Comparison of ENCODE assay signal across 11 mouse cellular contexts in the genomic region with DNA sequence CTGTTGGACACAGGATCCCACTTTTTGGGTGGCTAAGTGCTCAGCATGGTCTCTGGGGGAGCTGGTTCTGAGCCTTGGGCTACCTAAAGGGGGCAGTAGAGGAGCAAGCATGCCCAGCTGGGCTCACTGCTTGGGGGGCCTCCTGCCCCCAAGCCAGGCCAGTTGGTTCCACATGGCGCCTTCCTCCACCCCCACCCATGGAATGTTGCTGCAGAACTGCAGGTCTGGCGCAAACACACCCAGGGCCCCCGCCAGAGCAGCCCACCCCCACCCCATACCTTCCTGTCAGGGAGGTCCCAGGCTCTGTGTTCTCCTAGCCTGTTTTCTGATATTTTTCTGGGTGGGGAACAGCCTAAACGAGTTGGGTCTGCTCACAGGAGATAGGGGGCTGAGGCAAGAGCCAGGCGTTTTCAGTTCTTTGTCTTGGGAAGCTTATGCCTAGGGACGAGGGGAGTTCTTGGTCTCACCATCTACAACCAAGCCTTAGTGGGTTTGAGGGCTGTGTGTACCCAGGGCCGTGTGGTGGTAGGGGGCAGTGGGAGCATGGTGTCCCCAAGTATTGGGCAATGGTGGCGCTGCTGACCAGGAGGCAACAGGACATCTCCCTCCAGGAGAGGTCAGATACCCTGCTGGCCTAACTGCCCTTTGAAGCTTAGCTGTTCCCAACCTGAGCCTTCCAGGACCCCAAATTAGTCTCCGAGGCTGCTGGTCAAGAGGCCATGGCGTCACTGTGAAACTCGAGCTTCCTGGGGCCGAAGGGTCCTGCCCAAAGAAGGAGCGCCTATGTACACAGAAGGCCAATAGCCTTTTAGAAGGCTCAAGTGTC. TPM values are rescaled to one million over a fixed set of nuclear protein-coding genes. Genes with fewer than 3 reads are reported as not detected.
DNase-seq lines count a peak whose midpoint lies in the region; ATAC-seq lines count a peak whose summit lies in the region.
"Had no signal": no experiment of that assay in that cellular context is flagged by ENCODE, and none has a peak within 500 bp of the region (broad histone marks: within the 10 kb centered on the region; RNA-seq: fewer than 3 reads in every experiment).

No protein-coding gene starts in this region.

- no peaks in the 10 kb centered on the region for H3K27me3 ChIP-seq in heart, embryonic 12.5 days (replicated peaks)
- 0 out of 2 replicates have a peak, but pooled peaks cover 5% of the 10 kb centered on the region for H3K27me3 ChIP-seq in midbrain, embryonic 12.5 days
- H3K27me3 ChIP-seq in midbrain, embryonic 11.5 days (ENCODE audit: control insufficient read depth, insufficient read depth, low read length) = no peaks in the 10 kb centered on the region
- no peaks in the 10 kb centered on the region for H3K27me3 ChIP-seq in limb, embryonic 13.5 days

- intact Hi-C loops in heart, postnatal 10 days (cut with DNase I) = loop anchor here (2.0 kb wide), 1 partner anchor 26 kb away; no protein-coding TSS in a partner anchor

- peak overlapping the region; percentile 94 for H3K27ac ChIP-seq in heart, embryonic 12.5 days (ENCODE audit: poor library complexity, severe bottlenecking)
- 0 out of 2 replicates have a peak overlapping the region, but pooled peaks have one; percentile 6 for H3K27ac ChIP-seq in midbrain, embryonic 12.5 days (replicated peaks)
- H3K27ac ChIP-seq in midbrain, embryonic 11.5 days (ENCODE audit: low read depth, low read length) = no peak overlapping the region
- H3K27ac ChIP-seq in limb, embryonic 13.5 days = peak overlapping the region; percentile 99

- no peak overlapping the region for H3K4me3 ChIP-seq in heart, embryonic 12.5 days
- no peak overlapping the region for H3K4me3 ChIP-seq in midbrain, embryonic 12.5 days
- no peak overlapping the region for H3K4me3 ChIP-seq in midbrain, embryonic 11.5 days (ENCODE audit: low read depth, low read length)
- no peak overlapping the region for H3K4me3 ChIP-seq in limb, embryonic 13.5 days

- WGBS in heart, embryonic 12.5 days = 17% methylated on average over 13 of the region's 13 CpGs
- WGBS in midbrain, embryonic 12.5 days = 56% methylated on average over 13 of the region's 13 CpGs
- WGBS in midbrain, embryonic 11.5 days = 60% methylated on average over 13 of the region's 13 CpGs
- 11% methylated on average over 13 of the region's 13 CpGs for WGBS in limb, embryonic 13.5 days

- no peaks in the 10 kb centered on the region for H3K9me3 ChIP-seq in heart, embryonic 12.5 days (replicated peaks)
- no peaks in the 10 kb centered on the region for H3K9me3 ChIP-seq in midbrain, embryonic 12.5 days
- H3K9me3 ChIP-seq in midbrain, embryonic 11.5 days (ENCODE audit: control insufficient read depth, low read length) = no peaks in the 10 kb centered on the region
- no peaks in the 10 kb centered on the region for H3K9me3 ChIP-seq in limb, embryonic 13.5 days

- H3K4me2 ChIP-seq in heart, embryonic 12.5 days = 0 out of 2 replicates have a peak overlapping the region, but pooled peaks have one; percentile 20
- no peak overlapping the region for H3K4me2 ChIP-seq in midbrain, embryonic 12.5 days (replicated peaks)
- no peak overlapping the region for H3K4me2 ChIP-seq in midbrain, embryonic 11.5 days
- H3K4me2 ChIP-seq in limb, embryonic 13.5 days (replicated peaks) = peak overlapping the region; percentile 44

- peak; percentile 74 for ATAC-seq in heart, embryonic 12.5 days (ENCODE audit: insufficient number of reproducible peaks, low FRiP score)
- no peak for ATAC-seq in midbrain, embryonic 12.5 days (ENCODE audit: low FRiP score, low read depth)
- no peak for ATAC-seq in midbrain, embryonic 11.5 days (ENCODE audit: low FRiP score)
- ATAC-seq in limb, embryonic 13.5 days (ENCODE audit: low FRiP score, low read depth) = peak; percentile 54

- peak overlapping the region; percentile 29; the same call in 1 of the 2 replicates for H3K9ac ChIP-seq in heart, embryonic 12.5 days
- H3K9ac ChIP-seq in midbrain, embryonic 12.5 days (replicated peaks) = no peak overlapping the region
- no peak overlapping the region for H3K9ac ChIP-seq in midbrain, embryonic 11.5 days (ENCODE audit: low read length)
- 0 out of 2 replicates have a peak overlapping the region, but pooled peaks have one; percentile 10 for H3K9ac ChIP-seq in limb, embryonic 13.5 days

- no peak for DNase-seq in heart, postnatal 10 days
- DNase-seq in midbrain, embryonic 11.5 days (ENCODE audit: low spot score, missing footprints) = no peak
- DNase-seq in yolk sac, embryonic 10.5 days (ENCODE audit: low spot score) = peak; percentile 88
- DNase-seq in right cerebral cortex, postnatal 25 days = no peak
- DNase-seq in urinary bladder, postnatal 36 days (ENCODE audit: low spot score in 2 of 2) = no peak
- DNase-seq: cerebellum, adult 9-11 months had no signal

- H3K4me1 ChIP-seq in heart, embryonic 12.5 days (replicated peaks) = peaks cover 84% of the 10 kb centered on the region
- H3K4me1 ChIP-seq in midbrain, embryonic 12.5 days = peaks cover 33% of the 10 kb centered on the region; the same call in 1 of the 2 replicates
- peaks cover 12% of the 10 kb centered on the region for H3K4me1 ChIP-seq in midbrain, embryonic 11.5 days (ENCODE audit: control insufficient read depth, insufficient read depth, low read length)
- peaks cover 90% of the 10 kb centered on the region for H3K4me1 ChIP-seq in limb, embryonic 13.5 days

- no peaks in the 10 kb centered on the region for H3K36me3 ChIP-seq in heart, embryonic 12.5 days
- H3K36me3 ChIP-seq in midbrain, embryonic 12.5 days = no peaks in the 10 kb centered on the region
- H3K36me3 ChIP-seq in midbrain, embryonic 11.5 days (ENCODE audit: control insufficient read depth, insufficient read depth, low read length) = no peaks in the 10 kb centered on the region
- H3K36me3 ChIP-seq in limb, embryonic 13.5 days = no peaks in the 10 kb centered on the region

RNA-seq across cellular contexts. Expression of gene Mrpl23, which starts 20.3 kb away (rescaled TPM):
- 12.0 and 15.2 TPM in 2 replicates for polyA plus RNA-seq in heart, embryonic 12.5 days (2016; fragmentation: Nextera tagmentation; extraction: Ambion mirVana)
- total RNA-seq in heart, postnatal 10 days (2021) = 10 to 100 TPM in 1 of 2 experiments, 1 to 10 TPM in 1; 4.1 to 19.3 TPM
- 10.3 and 15.0 TPM in 2 replicates for polyA plus RNA-seq in midbrain, embryonic 12.5 days (2016; fragmentation: Nextera tagmentation; extraction: Ambion mirVana)
- 13.9 and 16.6 TPM in 2 replicates for polyA plus RNA-seq in midbrain, embryonic 11.5 days (2014; fragmentation: Nextera tagmentation; extraction: Ambion mirVana)
- 27.3 and 35.1 TPM in 2 replicates for polyA plus RNA-seq in limb, embryonic 13.5 days (2015; fragmentation: Nextera tagmentation; extraction: Ambion mirVana)

RNA-seq across cellular contexts. Expression of gene Tnnt3, which starts 54.2 kb away (rescaled TPM):
- polyA plus RNA-seq in heart, embryonic 12.5 days (2016; fragmentation: Nextera tagmentation; extraction: Ambion mirVana) = 6.4 and 9.3 TPM in 2 replicates
- 1 to 10 TPM in 1 of 2 experiments, under 1 TPM in 1; 0.67 to 1.8 TPM for total RNA-seq in heart, postnatal 10 days (2021)
- 1.0 and 1.1 TPM in 2 replicates for polyA plus RNA-seq in midbrain, embryonic 12.5 days (2016; fragmentation: Nextera tagmentation; extraction: Ambion mirVana)
- 0.77 and 2.0 TPM in 2 replicates for polyA plus RNA-seq in midbrain, embryonic 11.5 days (2014; fragmentation: Nextera tagmentation; extraction: Ambion mirVana)
- 60.9 and 62.3 TPM in 2 replicates for polyA plus RNA-seq in limb, embryonic 13.5 days (2015; fragmentation: Nextera tagmentation; extraction: Ambion mirVana)
- total RNA-seq: granulocyte monocyte progenitor cell, adult 5-6 weeks; left cerebral cortex, postnatal 14 days had no signal

Comparison
In these comparisons a context has a peak if more than half of its experiments do, and no peak if none do; other contexts are left out.
1. ATAC-seq: peak in heart, embryonic 12.5 days (single experiment) and limb, embryonic 13.5 days (single experiment); none in midbrain, embryonic 12.5 days (single experiment) and midbrain, embryonic 11.5 days (single experiment).
2. H3K4me2 ChIP-seq: peak in heart, embryonic 12.5 days (single experiment) and limb, embryonic 13.5 days (single experiment); none in midbrain, embryonic 12.5 days (single experiment) and midbrain, embryonic 11.5 days (single experiment).
3. H3K9ac ChIP-seq: peak in heart, embryonic 12.5 days (single experiment) and limb, embryonic 13.5 days (single experiment); none in midbrain, embryonic 12.5 days (single experiment) and midbrain, embryonic 11.5 days (single experiment).